Mouse (Mus musculus): Measurements from ENCODE around the gene Alkbh7. TPM values are rescaled to one million over a fixed set of nuclear protein-coding genes. Genes with fewer than 3 reads are reported as not detected.

Alkbh7 gene
- 25.2 and 26.4 TPM in 2 replicates for total RNA-seq (2014; fragmentation: Nextera tagmentation)
- total RNA-seq (2017) = 19.1 and 25.8 TPM in 2 replicates

DNA sequence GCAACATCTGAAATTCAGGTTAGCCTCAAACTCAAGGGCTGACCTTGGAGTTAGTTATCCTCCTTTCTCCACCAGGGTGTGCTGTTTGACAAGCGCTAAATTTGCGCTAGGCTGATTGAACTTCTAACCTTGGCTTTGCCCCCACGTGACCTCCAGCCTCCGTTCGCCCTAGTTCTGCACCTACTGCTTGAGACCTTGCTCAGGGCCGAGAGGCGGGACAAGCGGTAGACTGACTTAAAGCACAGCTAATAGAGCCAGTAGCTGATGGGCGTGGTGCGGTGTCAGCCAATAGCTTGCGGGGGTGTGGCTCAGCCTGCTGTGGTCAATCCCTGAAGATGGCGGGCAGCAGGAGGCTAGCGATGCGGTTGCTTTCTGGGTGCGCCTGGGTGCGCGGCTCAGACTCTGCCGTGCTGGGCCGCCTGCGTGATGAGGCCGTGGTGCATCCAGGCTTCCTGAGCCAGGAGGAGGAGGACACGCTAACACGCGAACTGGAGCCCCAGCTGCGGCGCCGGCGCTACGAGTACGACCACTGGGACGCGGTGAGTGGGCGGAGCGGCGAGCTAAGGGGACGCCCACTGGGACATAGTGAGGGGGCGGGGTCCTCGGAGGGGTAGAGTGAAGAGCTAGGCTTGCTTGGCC is at the start of gene Alkbh7:
Gene Alkbh7, plus strand, starts transcription at position 311 of the 639 bp plus-strand sequence.
- ATAC-seq (replicated peaks; ENCODE audit: low FRiP score, low TSS enrichment, poor library complexity, severe bottlenecking) = peak; percentile 96

DNA sequence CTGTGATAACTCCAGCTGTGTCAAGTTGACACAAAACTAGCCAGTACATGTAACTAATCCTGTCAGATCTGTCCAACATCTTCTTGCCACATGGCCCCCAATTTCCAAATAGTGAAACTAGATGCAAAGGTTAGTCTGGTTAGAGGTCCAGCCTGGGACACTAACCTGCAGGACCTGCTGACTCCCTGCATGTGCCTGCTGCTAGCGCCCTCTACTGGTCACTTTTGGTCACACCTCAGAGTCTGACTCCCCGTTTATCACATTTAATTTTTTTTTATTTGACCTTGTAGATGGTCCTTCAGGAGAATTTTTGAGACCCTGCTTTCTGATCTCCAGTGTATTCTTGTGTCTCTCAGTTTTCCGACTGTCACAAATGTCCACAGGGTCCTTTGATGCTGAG is 46.2 kb upstream of the Alkbh7 start:
- ATAC-seq (replicated peaks; ENCODE audit: low FRiP score, low TSS enrichment, poor library complexity, severe bottlenecking) = peak; percentile 74

DNA sequence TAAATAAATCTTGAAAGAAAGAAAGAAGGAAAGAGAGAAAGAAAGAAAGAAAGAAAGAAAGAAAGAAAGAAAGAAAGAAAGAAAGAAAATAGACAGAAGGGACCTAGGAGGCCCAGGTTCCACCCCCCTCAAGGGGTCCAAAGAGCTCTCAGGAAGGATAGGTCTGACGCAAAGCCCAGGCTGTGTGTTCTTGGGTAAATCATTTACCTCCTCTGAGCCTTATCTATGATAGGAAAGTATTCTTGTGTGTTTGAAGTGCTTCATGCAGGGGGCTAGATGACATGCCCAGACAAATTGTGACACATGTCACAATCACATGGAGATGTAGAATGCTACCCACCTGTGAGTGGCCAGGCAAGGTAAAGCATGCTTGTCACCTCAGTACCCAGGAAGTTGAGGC is 44.5 kb upstream of the Alkbh7 start:
- ATAC-seq (replicated peaks; ENCODE audit: low FRiP score, low TSS enrichment, poor library complexity, severe bottlenecking) = no peak

DNA sequence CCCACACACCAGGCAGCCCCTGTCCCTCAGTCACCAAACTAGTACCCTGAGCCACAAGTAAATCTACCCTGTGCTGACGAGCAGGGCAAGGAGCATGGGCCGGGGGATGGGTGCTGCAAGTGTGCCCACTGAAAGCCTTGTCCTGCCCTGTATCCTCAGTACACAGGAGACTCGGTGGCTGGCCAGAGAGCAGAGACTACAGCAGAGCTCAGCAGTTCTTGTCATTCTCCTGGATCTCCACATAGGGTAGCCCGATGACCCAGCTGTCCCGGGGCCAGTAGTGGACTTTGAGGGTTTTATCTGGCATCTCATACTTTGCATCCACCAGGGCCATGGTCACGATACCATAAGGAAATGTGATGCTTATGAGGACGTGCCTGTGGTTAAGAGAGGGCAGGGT is 42.3 kb upstream of the Alkbh7 start:
- ATAC-seq (replicated peaks; ENCODE audit: low FRiP score, low TSS enrichment, poor library complexity, severe bottlenecking) = no peak

DNA sequence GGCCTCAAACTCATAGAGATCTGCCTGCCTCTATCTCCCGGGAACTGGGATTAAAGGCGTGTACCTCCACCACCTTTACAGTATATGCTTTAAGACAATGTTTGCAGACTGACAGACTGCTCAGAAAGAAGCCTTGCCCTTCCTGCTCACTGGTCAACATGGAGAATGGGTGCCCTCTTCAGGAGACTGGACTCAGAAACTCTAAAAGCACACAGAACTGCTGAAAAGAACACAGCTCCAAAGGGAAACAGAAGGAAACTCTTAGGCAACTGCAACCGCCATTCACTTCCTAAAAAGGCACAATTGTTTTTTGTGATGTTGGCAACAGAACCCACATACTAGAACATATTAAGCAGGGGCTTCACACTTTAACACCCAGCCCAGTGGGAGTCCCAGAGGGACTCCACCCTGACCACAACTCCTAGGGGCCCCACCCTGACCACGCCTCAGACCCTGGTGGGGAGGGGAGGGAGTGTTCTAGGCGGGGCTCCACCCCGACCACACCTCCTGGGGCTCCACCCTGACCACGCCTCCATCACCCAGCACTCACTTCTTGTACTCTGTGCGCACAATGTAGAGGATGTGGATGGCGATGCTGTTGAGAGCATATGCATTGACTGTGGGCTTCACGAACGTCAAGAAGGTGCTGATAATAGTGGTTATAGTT is 39.2 kb upstream of the Alkbh7 start:
- ATAC-seq (replicated peaks; ENCODE audit: low FRiP score, low TSS enrichment, poor library complexity, severe bottlenecking) = peak; percentile 97

DNA sequence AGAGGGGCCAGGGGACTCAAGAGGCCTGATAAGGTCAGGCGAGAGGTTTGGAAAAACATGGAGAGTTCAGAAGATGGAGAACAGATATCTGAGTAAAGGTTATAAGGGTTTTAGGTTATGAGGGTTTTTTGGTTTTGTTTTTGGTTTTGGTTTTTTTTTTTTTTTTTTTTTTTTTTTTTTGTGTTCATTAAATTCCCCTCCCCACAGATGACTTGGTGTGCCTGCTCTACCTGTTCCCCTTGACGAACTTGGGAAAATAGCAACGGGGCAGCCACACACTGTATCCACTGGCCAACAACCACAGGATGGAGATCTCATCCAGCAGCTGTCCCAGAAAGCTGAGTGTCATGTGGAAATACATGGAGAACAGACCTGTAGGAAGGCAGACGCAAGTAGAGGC is 38.5 kb upstream of the Alkbh7 start:
- ATAC-seq (replicated peaks; ENCODE audit: low FRiP score, low TSS enrichment, poor library complexity, severe bottlenecking) = no peak

DNA sequence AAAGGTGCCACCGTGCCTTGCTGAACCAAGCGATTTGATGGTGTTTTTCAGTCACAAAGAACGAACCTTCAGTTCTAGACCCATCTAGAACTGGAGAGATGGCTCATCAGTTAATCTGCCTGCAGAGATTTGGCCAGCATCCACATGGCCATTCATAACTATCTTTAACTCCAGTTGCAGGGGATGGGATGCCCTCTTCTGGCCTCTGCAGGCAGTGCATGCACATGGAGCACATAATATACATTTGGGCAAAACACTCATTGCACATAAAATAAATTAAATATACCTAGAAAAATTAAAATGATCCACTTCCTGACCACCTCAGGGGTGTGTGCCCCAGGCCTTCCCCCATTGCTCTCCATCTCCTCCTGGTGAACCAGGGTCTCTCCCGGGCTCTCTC is 35.3 kb upstream of the Alkbh7 start:
- ATAC-seq (replicated peaks; ENCODE audit: low FRiP score, low TSS enrichment, poor library complexity, severe bottlenecking) = no peak

DNA sequence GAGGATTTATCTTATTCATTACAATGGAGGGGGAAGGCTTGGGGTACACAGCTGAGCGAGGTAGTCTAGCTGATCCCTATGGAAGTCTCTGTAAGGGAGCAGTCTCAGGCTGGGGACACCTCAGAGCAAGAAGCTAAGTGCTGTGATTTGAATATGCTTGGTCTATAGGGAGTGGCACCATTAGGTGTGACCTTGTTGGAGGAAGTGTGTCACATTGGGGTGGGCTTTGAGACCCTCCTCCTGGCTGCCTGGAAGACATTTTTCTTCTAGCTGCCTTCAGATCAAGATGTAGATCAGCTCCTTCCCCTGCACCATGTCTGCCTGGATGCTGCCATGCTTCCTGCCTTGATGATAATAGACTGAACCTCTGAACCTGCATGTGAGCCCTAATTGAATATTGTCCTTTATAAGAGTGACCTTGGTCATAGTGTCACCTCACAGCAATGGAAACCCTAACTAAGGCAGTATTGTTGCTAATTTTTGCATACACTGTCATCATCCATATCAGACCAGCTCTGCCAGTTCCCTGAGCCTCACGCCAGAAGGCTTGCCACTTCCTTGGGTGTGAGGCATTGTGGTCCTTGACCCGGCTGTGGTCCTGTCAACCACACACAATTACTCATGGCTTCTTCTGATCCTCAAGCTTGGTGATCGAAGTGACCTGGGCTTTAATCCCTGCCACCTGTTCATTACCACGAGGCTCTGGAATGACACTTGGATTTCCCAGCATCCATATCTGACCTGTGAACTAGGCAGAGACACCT is 34.3 kb upstream of the Alkbh7 start:
- ATAC-seq (replicated peaks; ENCODE audit: low FRiP score, low TSS enrichment, poor library complexity, severe bottlenecking) = no peak

DNA sequence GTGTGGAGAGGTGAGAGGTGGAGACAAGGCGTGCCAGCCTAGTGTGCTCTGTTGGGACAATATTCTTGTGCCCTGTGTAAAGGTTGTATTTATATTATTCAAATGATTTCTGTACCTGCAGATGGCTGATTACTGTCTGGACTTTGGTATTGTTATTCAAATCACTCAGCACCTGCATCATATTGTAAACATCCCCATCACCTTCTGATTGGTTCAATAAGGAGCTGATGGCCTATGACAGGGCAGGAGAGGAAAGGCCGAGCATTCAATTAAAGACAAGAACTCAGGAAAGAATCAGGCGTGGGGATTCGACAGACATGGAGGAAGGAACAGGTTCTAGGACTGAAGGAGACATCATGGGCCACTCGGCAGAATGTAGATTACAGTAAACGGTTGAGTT is 33.5 kb upstream of the Alkbh7 start:
- no peak for ATAC-seq (replicated peaks; ENCODE audit: low FRiP score, low TSS enrichment, poor library complexity, severe bottlenecking)

DNA sequence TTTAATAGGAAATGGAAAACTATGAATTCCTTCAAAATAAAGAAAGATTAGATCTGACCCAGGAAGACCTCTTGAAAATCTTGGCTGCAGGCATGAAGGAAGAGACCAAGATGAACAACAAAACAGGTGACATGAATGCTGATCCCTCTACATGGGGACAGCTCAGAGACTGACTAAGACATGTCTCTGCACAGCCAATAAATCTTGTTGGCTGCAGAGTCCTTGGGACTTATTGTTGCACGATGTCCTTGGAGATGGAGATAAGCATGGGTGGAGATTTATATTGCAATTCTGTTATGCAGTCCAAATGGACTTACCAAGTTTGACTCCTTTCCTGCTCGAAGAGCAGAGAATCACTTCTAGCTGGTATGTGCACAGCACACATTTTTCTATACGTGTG is 27.8 kb upstream of the Alkbh7 start:
- no peak for ATAC-seq (replicated peaks; ENCODE audit: low FRiP score, low TSS enrichment, poor library complexity, severe bottlenecking)

DNA sequence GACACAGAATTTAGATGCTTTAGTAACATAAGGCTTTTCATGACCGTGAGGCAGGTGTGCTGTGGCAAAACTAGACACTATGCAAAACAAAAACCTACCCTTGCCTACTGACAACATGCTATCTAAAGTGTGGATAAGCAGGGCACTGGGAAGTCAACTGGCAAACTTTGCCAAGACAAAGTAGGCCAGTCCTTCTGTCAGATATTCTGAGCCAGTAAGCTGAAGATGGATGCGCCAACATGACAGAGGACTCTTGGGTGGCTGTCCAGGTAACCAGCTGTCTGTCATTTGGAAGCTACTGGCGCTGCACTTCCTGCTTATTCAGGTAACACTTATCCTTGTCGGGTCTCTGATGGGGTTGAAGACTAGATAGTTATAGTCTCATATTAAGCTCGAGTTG is 27.1 kb upstream of the Alkbh7 start:
- no peak for ATAC-seq (replicated peaks; ENCODE audit: low FRiP score, low TSS enrichment, poor library complexity, severe bottlenecking)

DNA sequence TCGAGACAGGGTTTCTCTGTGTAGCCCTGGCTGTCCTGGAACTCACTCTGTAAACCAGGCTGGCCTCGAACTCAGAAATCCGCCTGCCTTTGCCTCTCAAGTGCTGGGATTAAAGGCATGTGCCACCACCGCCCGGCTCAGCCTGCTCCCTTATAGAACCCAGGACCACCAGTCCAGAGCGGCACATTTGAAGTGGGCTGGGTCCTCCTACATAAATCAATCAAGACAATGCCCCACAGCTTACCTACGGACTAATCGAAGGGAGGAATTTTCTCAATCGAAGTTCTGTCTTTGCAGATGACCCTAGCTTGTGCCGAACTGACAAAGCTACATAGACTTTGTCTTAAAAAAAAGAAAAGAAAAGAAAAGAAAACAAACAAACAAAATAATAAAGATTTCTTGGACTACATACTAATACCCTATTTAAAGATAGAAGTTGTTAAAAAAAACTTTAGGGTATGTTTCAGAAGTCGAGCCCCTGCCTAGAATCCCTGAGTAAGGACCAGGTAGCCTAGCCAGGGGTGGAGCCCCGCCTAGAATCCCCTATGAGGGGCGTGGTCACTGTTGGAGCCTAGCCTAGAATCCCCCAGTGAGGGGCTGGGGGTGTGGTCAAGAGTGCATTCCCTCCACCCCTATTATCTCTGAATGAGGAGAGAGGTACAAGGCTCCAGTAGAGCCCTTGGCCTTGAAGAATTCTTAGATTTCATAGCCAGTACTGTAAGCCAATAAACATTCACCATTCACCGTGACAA is 23.0 kb upstream of the Alkbh7 start:
- ATAC-seq (replicated peaks; ENCODE audit: low FRiP score, low TSS enrichment, poor library complexity, severe bottlenecking) = 0 out of 2 replicates have a peak, but pooled peaks have one; percentile 24

DNA sequence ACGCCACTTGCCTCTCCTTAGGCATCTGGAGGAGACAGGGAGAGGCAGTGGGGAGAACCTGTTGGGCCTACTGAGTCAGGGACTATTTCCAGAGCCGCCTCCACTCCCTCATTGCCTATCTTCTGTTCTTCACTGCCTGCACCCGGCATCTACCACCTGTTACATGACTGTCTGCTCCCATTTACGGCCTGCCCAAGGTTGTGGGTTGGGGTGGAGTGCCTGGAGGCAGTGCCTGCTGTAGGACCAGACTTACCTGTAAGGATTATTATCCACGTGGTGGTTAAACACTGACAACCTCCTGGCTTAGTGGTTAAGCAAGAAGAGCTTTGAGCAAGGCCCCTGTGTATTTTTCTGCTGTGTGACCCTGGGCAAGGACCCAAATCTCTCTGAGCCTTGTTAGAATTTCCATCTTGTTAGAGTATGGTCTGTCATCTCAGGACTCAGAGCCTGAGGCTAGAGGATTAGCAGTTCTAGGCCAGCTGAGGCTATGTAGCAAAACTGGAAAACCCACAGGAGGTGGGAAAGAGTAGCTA is 22.4 kb upstream of the Alkbh7 start:
- ATAC-seq (replicated peaks; ENCODE audit: low FRiP score, low TSS enrichment, poor library complexity, severe bottlenecking) = 0 out of 2 replicates have a peak, but pooled peaks have one; percentile 20

DNA sequence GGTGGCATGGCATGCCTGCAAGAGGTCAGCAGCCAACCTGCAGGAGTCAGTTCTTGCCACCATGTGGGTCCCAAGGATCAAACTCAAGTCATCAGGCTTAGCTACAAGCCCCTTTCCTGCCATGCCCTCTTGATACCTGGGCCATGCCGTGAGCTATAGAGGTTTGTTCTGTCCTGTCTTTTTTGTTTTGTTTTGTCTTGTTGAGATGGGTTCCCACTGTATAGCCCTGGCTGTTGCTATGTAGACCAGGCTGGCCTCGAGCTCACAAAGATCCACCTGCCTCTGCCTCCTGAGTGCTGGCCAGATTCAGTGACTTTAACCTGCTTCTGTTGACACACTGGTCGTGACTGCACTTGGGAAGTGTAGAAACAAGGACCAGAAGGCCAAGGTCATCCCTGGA is 21.7 kb upstream of the Alkbh7 start:
- ATAC-seq (replicated peaks; ENCODE audit: low FRiP score, low TSS enrichment, poor library complexity, severe bottlenecking) = no peak

DNA sequence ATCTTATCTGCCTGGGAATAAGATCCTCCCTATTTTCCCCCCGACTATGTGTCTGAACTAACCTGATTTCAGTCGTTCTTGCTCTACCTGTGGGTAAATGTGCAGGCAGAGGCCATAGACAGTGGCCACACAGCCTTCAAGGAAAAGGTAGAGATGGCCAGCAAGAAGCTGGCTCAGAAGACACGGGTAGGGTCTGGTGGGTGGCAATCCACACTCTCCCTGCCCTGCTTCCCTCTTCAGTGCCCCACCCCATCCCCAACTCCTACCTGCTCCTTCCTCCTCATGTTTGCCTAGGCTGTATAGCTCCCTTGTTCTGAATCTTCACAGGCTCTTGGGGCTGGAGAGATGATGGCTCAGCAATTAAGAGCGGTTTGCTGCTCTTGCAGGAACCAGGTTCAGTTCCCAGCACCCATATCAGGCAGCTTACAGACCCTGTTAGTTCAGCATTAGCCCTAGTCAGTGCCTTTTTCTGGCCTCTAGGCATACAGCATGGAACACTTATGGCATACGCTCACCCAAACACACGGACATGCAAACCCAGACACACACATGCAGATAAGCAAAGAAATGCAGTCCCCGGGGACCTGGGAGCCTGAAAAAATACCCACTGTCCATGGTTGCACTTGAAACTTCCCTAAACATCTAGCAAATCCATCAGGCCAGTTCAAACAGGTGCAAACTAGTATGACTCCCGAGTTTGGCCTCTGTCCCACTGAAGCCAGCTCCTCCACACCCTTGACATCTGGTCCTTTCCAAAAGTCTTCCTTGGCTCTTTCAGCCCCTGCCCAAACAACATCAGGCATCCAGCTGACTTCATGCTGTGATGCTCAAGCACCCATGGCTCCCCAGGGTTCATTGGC is 20.4 kb upstream of the Alkbh7 start:
- ATAC-seq (replicated peaks; ENCODE audit: low FRiP score, low TSS enrichment, poor library complexity, severe bottlenecking) = no peak

DNA sequence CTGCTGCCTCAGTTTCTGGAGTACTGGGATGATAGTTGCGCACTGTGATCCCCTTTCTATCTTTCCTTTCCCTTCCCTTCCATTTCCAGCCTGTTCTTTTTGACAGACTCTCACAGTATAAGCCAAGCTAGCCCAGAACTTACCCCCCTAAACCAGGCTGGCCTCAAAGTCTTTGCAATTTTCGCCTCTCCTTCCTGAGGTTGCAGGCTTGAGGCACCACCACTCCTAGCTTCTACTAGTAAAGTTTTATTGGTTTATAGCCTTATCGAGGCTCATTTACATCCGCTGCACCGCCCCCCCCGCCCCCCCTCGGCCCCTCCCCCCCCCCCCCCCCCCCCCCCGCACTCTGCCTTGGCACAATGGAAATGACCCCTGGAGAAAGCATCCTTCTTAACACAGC is 17.6 kb upstream of the Alkbh7 start:
- ATAC-seq (replicated peaks; ENCODE audit: low FRiP score, low TSS enrichment, poor library complexity, severe bottlenecking) = no peak

DNA sequence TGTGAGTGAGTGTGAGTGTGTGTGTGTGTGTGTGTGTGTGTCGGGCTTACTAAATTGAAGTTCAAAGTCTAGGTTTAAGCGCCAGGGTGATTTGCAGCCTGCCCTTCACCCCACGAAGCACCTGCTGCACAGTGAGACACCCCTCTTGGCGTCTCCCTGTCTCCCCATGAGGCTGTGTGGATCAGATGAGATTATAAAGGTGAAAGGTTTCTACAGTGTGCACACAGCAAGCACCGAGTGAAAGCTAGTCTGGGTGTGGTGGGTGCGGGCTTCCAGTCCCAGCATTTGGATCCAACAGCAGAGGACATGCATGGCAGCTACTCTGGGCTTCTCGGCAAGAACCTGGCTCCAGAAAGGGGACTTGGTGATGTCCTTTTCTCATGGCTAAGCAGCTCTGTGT is 16.1 kb upstream of the Alkbh7 start:
- ATAC-seq (replicated peaks; ENCODE audit: low FRiP score, low TSS enrichment, poor library complexity, severe bottlenecking) = no peak

DNA sequence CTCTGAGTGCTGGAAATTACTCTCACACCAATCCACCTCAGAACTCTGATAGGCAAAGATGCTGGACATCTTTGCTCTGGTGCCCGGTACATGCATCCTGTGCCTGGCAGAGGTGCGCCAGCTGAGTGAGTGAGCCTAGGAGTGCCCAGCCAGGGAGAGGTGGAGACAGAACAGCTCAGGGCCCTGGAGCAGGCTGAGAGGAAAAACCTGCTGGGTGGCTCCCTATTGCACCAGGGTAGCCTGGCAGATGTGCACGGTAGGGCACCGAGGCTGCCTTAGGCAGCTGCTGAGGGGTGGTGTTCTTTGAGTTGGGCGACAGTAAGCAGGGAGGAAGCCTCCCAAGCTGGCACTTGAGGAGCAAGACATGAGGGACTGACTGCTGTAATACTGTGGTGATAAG is 15.1 kb upstream of the Alkbh7 start, which contains the start of gene Acer1:
Gene Acer1, minus strand, starts transcription at position 114 of the 400 bp plus-strand sequence.
- no peak for ATAC-seq (replicated peaks; ENCODE audit: low FRiP score, low TSS enrichment, poor library complexity, severe bottlenecking)

DNA sequence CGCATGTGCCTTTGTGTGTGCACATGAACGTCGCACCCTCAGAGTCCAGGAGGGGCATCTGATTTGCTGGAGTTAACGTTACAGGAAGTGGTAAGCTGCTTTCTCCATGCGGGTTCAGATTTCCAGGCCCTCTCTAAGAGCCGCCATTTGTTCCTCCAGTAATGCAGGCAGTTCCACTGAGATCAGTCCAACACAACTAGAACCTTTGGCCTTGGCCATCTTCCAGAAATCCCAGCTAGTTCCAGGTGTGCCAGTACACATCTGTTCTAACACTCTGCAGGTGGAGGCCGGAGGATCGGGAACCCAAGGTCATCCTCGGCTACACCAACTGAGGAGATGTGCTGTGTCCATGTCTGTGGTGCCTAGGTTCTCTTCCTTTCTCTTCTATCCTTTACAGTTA is 12.3 kb upstream of the Alkbh7 start:
- no peak for ATAC-seq (replicated peaks; ENCODE audit: low FRiP score, low TSS enrichment, poor library complexity, severe bottlenecking)
